Mouse (Mus musculus) forebrain, embryonic 13.5 days (tissue): ENCODE data around the gene Lhfp. TPM values are rescaled to one million over a fixed set of nuclear protein-coding genes. Genes with fewer than 3 reads are reported as not detected.

Experiments used
- ATAC-seq: fragments of 200-750 bp; cut with Nextera tagmentation; 2 replicates; pipeline ENCODE4 v1.8.0; 2017
- H3K27ac ChIP-seq: fragments of 300-500 bp; sonication (generic); 2 replicates; pipeline ENCODE4 v1.5.1; 2015; ENCODE audit warnings: inconsistent platforms, mild to moderate bottlenecking, moderate library complexity
- H3K27me3 ChIP-seq: fragments of 300-500 bp; sonication (generic); 2 replicates; pipeline ENCODE4 v1.6.1; 2015; ENCODE audit warnings: mild to moderate bottlenecking, inconsistent platforms
- H3K36me3 ChIP-seq: fragments of 300-500 bp; sonication (generic); 2 replicates; pipeline ENCODE4 v1.6.1; 2015; ENCODE audit warnings: mild to moderate bottlenecking, inconsistent platforms; ENCODE audit not compliant: poor library complexity, severe bottlenecking
- H3K4me1 ChIP-seq: fragments of 300-500 bp; sonication (generic); 2 replicates; pipeline ENCODE4 v1.6.1; 2015; ENCODE audit warnings: inconsistent platforms
- H3K4me2 ChIP-seq: fragments of 300-500 bp; sonication (generic); 2 replicates; pipeline ENCODE4 v1.6.1; 2015; ENCODE audit warnings: inconsistent platforms, mild to moderate bottlenecking, moderate library complexity
- H3K4me3 ChIP-seq: fragments of 300-500 bp; sonication (generic); 2 replicates; pipeline ENCODE4 v1.5.1; 2015; ENCODE audit warnings: mild to moderate bottlenecking, inconsistent platforms
- H3K9ac ChIP-seq: fragments of 300-500 bp; sonication (generic); 2 replicates; pipeline ENCODE4 v1.6.1; 2015; ENCODE audit warnings: mild to moderate bottlenecking, inconsistent platforms
- H3K9me3 ChIP-seq: fragments of 300-500 bp; sonication (generic); replicated peaks from 2 replicates; pipeline ENCODE4 v1.6.1; 2016; ENCODE audit warnings: inconsistent platforms
- WGBS: fragments of 180-500 bp; shearing (Covaris S2); methylation state at CpG from one replicate; pipeline ENCODE4 v1.1.7; 2015; 5-methylcytosine and 5-hydroxymethylcytosine counted together
- polyA plus RNA-seq: library from polyadenylated mRNA; unstranded; fragments of >200 nt; fragmentation: Nextera tagmentation; extraction: Ambion mirVana; gene quantifications from 2 replicates; pipeline ENCODE4 v1.2.1, GENCODE M21; 2015

Gene Lhfp
- polyA plus RNA-seq, 1 experiment from 2014 or later, result 23.9 TPM

GRCm38 (mm10) chr3:53145946-53146345 is 104.6 kb downstream of the Lhfp start:
- H3K4me3 ChIP-seq, result no peak overlapping the region
- no peaks in the 10 kb centered on the region for H3K4me1 ChIP-seq
- no peak overlapping the region for H3K9ac ChIP-seq
- no peaks in the 10 kb centered on the region for H3K36me3 ChIP-seq
- no peaks in the 10 kb centered on the region for H3K27me3 ChIP-seq
- H3K4me2 ChIP-seq, result no peak overlapping the region
- H3K27ac ChIP-seq, result no peak overlapping the region
- ATAC-seq, result no peak
- WGBS, result 82% methylated on average over 5 of the region's 5 CpGs
- no peaks in the 10 kb centered on the region for H3K9me3 ChIP-seq

GRCm38 (mm10) chr3:53147001-53147400 is 105.7 kb downstream of the Lhfp start:
- no peak overlapping the region for H3K9ac ChIP-seq
- no peaks in the 10 kb centered on the region for H3K27me3 ChIP-seq
- H3K4me1 ChIP-seq, result no peaks in the 10 kb centered on the region
- H3K9me3 ChIP-seq, result no peaks in the 10 kb centered on the region
- no peak overlapping the region for H3K4me3 ChIP-seq
- H3K27ac ChIP-seq, result no peak overlapping the region
- H3K36me3 ChIP-seq, result no peaks in the 10 kb centered on the region
- H3K4me2 ChIP-seq, result no peak overlapping the region
- no peak for ATAC-seq
- 89% methylated on average over 5 of the region's 5 CpGs for WGBS

GRCm38 (mm10) chr3:53148751-53149150 is 107.4 kb downstream of the Lhfp start:
- no peak overlapping the region for H3K9ac ChIP-seq
- H3K36me3 ChIP-seq, result no peaks in the 10 kb centered on the region
- no peaks in the 10 kb centered on the region for H3K9me3 ChIP-seq
- no peak overlapping the region for H3K4me2 ChIP-seq
- no peak overlapping the region for H3K4me3 ChIP-seq
- H3K4me1 ChIP-seq, result no peaks in the 10 kb centered on the region
- WGBS, result 89% methylated on average over 3 of the region's 3 CpGs
- H3K27me3 ChIP-seq, result no peaks in the 10 kb centered on the region
- no peak for ATAC-seq
- H3K27ac ChIP-seq, result no peak overlapping the region

DNA sequence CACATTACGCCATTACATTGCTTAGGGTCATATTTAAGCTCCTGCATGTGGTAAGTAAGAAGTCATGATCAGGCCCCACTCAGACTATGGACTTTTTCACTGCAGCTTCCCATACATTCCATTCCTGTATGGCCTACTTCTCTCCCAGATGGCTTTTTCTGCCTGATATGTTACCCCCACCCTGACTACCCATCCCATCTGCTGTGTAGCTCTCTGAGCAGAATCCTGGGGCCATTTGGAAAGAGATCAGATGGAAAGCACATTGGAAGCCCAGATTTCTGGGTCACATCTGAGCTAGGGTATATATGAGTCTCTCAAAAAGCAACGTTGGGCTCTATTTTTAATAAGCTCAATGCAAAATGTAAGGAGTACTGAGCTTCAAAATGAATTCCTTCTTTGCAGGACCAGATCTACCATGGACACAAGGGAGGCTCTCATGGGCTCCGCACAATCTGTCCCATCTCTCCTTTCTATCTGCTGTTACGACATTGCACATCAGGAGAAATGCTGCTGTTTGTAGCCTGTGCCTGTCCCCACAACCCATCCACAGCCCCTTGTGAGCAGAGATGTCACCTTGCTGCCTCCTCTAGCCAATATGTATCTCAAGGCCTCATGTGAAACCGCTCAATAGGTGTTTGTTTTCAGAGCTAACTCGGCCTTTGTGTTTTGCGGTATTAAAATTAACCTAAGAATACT is 108.4 kb downstream of the Lhfp start:
- no peak overlapping the region for H3K4me3 ChIP-seq
- H3K4me1 ChIP-seq, result no peaks in the 10 kb centered on the region
- no peaks in the 10 kb centered on the region for H3K36me3 ChIP-seq
- H3K4me2 ChIP-seq, result no peak overlapping the region
- H3K27ac ChIP-seq, result no peak overlapping the region
- no peaks in the 10 kb centered on the region for H3K9me3 ChIP-seq
- H3K27me3 ChIP-seq, result no peaks in the 10 kb centered on the region
- ATAC-seq, result no peak
- no peak overlapping the region for H3K9ac ChIP-seq
- 94% methylated on average over 7 of the region's 7 CpGs for WGBS

DNA sequence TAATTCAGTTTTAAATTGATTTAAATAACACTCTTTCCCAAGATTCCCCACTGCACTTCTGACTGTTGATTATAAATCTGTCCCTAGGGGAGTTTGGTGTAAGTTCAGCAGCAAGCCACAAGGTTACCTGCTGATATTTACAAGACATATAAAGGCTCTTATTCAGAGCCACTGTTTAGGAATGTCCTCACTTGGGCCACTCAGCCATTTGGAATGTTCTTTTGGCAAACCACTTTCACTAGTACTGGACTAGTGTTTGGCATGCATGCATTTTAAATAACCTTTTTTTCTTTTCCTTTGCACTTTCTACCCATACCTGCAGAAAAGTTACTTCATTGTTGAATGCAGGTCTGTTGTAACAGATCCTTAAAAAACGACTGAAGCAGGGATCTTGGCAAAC is 109.8 kb downstream of the Lhfp start:
- no peak overlapping the region for H3K9ac ChIP-seq

DNA sequence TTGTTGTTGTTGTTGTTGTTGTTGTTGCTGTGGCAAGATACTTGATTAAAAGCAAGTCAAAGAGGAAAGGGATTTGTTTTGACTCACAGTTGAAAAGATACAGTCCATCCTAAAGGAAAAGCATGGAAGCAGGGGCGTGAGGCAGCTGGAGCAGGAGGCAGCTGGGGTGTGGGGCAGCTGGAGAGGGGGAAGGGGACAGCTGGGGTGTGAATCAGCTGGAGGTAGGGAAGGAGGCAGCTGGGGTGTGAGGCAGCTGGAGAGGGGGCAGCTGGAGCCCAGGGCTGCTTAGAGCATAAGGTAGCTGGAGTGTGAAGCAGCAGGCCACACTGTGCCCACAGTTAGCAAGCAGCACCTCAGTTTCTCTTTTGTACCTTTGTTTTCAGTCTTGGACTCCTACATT is 110.3 kb downstream of the Lhfp start:
- no peak overlapping the region for H3K9ac ChIP-seq
- no peaks in the 10 kb centered on the region for H3K36me3 ChIP-seq
- H3K4me3 ChIP-seq, result no peak overlapping the region
- H3K9me3 ChIP-seq, result no peaks in the 10 kb centered on the region
- no peaks in the 10 kb centered on the region for H3K27me3 ChIP-seq
- no peak for ATAC-seq
- H3K4me1 ChIP-seq, result no peaks in the 10 kb centered on the region
- H3K4me2 ChIP-seq, result no peak overlapping the region
- 70% methylated on average over 1 of the region's 1 CpGs for WGBS
- H3K27ac ChIP-seq, result no peak overlapping the region

More for the DNA sequence above, 109.8 kb downstream of the Lhfp start:
- 45% methylated on average over 1 of the region's 1 CpGs for WGBS
- Histone ChIP-seq H3K9me3 (no peaks in the 10 kb centered on the region), H3K4me2 (no peak overlapping the region), H3K36me3 (no peaks in the 10 kb centered on the region), H3K27ac (no peak overlapping the region), H3K4me3 (no peak overlapping the region), H3K4me1 (no peaks in the 10 kb centered on the region), H3K27me3 (no peaks in the 10 kb centered on the region)
- ATAC-seq, result no peak

GRCm38 (mm10) chr3:53161963-53162362 is 120.6 kb downstream of the Lhfp start:
- Histone ChIP-seq H3K36me3 (no peaks in the 10 kb centered on the region), H3K4me1 (no peaks in the 10 kb centered on the region), H3K9ac (no peak overlapping the region), H3K4me2 (no peak overlapping the region), H3K27ac (no peak overlapping the region), H3K27me3 (no peaks in the 10 kb centered on the region), H3K9me3 (no peaks in the 10 kb centered on the region), H3K4me3 (no peak overlapping the region)
- 84% methylated on average over 3 of the region's 3 CpGs for WGBS
- ATAC-seq, result no peak

- no peaks in the 10 kb centered on the region for H3K9me3 ChIP-seq
- no peak overlapping the region for H3K27ac ChIP-seq
- H3K4me3 ChIP-seq, result no peak overlapping the region
- no peaks in the 10 kb centered on the region for H3K27me3 ChIP-seq
- WGBS, result 81% methylated on average over 10 of the region's 10 CpGs
- no peak for ATAC-seq
- H3K4me2 ChIP-seq, result no peak overlapping the region
- no peaks in the 10 kb centered on the region for H3K36me3 ChIP-seq
- no peaks in the 10 kb centered on the region for H3K4me1 ChIP-seq
- H3K9ac ChIP-seq, result no peak overlapping the region
These were observed 124.0 kb downstream of the Lhfp start for GRCm38 (mm10) chr3:53165281-53165680.

DNA sequence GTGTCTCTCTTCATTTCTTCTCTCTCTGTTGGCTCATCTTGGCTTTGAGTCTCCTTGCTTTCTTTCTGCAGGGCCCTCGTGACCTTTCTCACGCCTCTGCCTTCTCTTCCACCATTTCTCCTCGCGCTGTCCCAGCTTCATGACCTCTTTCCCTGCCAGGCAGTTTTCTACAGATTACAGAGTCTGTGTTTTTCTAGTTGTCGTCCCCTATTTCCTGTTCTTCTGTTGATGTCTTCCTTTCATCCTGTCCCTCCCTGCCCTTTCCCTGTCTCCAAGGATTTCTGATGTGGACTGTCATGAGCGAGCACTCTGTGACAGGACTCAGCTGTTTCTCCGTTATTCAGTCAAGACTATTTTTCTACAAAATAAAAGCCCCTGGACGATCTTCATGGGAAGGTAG is 124.7 kb downstream of the Lhfp start:
- H3K9me3 ChIP-seq, result no peaks in the 10 kb centered on the region
- ATAC-seq, result no peak
- no peaks in the 10 kb centered on the region for H3K36me3 ChIP-seq
- H3K27ac ChIP-seq, result no peak overlapping the region
- H3K4me2 ChIP-seq, result no peak overlapping the region
- 68% methylated on average over 8 of the region's 8 CpGs for WGBS
- H3K4me3 ChIP-seq, result no peak overlapping the region
- no peaks in the 10 kb centered on the region for H3K4me1 ChIP-seq
- H3K27me3 ChIP-seq, result no peaks in the 10 kb centered on the region
- no peak overlapping the region for H3K9ac ChIP-seq

GRCm38 (mm10) chr3:53169486-53169885 is 128.2 kb downstream of the Lhfp start:
- WGBS, result 96% methylated on average over 3 of the region's 3 CpGs
- Histone ChIP-seq H3K4me3 (no peak overlapping the region), H3K9me3 (no peaks in the 10 kb centered on the region), H3K9ac (no peak overlapping the region), H3K27me3 (no peaks in the 10 kb centered on the region), H3K36me3 (no peaks in the 10 kb centered on the region), H3K4me2 (no peak overlapping the region), H3K4me1 (no peaks in the 10 kb centered on the region), H3K27ac (no peak overlapping the region)
- no peak for ATAC-seq

DNA sequence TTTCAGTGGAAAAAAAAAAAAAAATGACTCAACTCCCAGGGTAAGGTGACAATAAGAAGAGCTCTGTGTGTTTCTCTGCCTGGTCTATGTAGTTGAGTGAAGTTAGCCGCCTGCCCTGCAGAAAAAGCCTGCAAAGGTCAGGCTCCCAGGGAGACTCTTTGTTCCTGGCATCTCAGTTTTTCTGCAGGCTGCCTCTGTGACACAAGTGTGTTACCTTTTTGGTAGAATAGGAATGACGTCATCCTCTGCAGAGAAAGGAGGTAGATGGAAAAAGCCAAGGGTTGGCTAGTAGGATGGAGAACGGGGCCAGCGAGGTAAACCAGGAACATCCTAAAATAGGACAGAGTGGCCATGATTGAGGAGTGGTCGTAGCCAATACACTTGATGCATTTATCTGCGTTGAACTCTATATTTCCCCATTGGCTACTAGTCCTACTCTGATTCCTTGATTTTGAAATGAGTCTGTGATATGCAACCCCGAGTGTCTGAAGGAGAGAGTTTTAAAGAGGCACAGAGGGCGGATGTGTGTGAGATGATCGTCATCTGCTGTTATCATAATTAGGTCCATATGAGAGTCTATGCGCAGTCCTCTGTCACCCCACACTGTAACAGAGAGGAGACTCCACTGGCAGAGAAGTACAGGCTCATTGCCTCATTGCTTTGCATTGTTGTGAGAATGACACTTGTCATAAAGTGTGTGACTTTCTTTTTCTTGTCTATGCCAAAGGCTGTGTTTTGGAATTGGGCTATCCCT is 132.2 kb downstream of the Lhfp start:
- Histone ChIP-seq H3K9me3 (no peaks in the 10 kb centered on the region), H3K36me3 (no peaks in the 10 kb centered on the region), H3K4me2 (no peak overlapping the region), H3K9ac (no peak overlapping the region), H3K4me1 (no peaks in the 10 kb centered on the region), H3K27me3 (no peaks in the 10 kb centered on the region), H3K4me3 (no peak overlapping the region), H3K27ac (no peak overlapping the region)
- ATAC-seq, result no peak
- WGBS, result 71% methylated on average over 10 of the region's 10 CpGs

GRCm38 (mm10) chr3:53179936-53180335 is 138.6 kb downstream of the Lhfp start:
- Histone ChIP-seq H3K4me3 (no peak overlapping the region), H3K36me3 (no peaks in the 10 kb centered on the region), H3K9ac (no peak overlapping the region), H3K27me3 (no peaks in the 10 kb centered on the region), H3K4me2 (no peak overlapping the region), H3K9me3 (no peaks in the 10 kb centered on the region), H3K4me1 (no peaks in the 10 kb centered on the region), H3K27ac (no peak overlapping the region)
- 93% methylated on average over 6 of the region's 6 CpGs for WGBS
- ATAC-seq, result no peak

DNA sequence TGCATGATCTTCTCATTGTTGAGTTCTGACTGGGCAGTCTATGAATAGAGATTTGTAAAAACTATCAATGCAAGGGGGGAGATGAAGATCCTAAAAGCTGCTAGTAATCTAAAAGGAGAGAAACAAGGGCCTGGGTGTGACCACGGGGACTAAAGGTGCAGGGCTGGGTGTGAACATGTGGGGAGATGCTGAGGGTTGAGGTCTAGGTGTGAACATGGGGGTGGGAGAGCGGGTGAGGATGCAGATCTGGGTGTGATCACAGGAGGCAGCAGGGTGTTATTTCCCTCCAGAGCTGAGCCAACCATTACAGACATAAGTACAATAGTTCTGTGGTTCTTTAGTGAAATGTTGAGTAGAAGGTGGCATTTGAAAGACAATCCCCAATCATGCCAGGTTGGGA is 144.1 kb downstream of the Lhfp start:
- Histone ChIP-seq H3K36me3 (no peaks in the 10 kb centered on the region), H3K4me1 (no peaks in the 10 kb centered on the region), H3K27ac (no peak overlapping the region), H3K4me2 (no peak overlapping the region), H3K27me3 (no peaks in the 10 kb centered on the region), H3K9ac (no peak overlapping the region), H3K9me3 (no peaks in the 10 kb centered on the region), H3K4me3 (no peak overlapping the region)
- 84% methylated on average over 2 of the region's 2 CpGs for WGBS
- ATAC-seq, result no peak
